Mouse (Mus musculus) right cerebral cortex, postnatal 25 days (tissue): ENCODE data around the gene 4933402J07Rik.

ENCODE experiments used
- DNase-seq: peaks from one replicate; pipeline ENCODE4 v3.0.0; 2022

The 4933402J07Rik gene

DNA sequence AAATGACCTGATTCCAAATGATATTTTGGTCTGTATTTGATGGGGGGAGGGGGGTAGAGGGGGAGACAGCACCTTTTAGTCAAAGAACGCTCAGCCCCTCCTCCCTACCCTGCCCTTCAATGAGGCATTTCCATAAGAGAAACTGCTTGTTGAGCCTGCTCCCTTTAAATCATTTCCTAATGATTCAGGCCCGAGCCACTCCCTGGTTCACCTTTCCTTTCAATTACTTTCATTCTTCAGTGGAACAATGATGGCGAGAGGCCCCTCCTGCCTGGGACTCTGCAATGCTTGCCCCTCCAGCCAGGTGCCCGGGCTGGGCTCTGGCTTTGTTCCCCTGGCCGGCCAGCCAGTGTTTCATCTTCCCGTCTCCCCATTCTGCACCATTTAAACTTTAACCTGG, 66.0 kb downstream of the 4933402J07Rik start:
- no peak for DNase-seq

DNA sequence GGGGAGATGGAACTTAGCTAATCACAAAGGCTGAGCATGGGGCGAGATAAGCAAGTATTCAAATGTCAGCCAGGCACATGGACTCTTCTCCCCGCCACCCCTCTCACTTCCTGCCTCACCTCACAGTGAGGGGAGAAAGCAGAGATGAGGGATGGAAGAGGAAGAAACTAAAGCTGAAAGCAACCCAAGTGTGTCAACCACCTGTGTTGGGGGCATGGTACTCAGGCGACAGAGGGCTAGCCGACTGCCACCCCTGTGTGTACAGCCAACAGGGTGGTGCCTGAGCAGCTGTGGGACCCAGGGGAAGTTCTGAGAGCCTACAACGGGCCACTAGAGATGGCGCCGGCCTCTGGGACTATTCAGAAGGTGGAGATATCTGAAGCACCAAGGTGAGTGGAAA, 68.1 kb downstream of the 4933402J07Rik start:
- DNase-seq: no peak

DNA sequence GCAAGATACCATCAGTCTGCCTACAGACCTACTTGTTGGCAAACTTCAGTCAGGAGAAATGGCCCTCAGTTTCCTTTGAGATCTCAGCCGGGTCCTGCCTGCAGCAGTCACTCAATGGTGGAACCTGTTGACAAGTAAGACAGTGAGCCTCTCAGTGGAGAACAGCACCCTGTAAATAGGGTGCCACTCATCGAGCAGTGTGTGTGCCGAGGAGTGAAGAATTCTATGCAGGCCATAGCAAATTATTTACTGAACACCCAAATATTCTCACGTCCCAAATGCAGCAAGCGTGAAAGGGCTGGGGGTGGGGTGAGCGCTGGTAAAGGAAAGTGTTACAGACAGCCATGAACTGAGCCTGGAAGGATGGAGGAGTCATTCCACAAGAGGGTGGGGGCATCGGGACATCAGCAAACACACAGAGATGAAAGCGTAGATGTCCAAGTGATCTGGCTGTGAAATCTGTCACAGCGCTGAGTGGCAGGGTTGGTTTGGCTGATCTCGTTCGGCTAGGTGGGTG, 72.6 kb downstream of the 4933402J07Rik start:
- no peak for DNase-seq
